Mouse (Mus musculus): ENCODE results near the gene Opcml. TPM values are rescaled to one million over a fixed set of nuclear protein-coding genes. Genes with fewer than 3 reads are reported as not detected.

Gene Opcml
- polyA plus RNA-seq, 1 experiment from 2014 or later, result 1.6 TPM

DNA sequence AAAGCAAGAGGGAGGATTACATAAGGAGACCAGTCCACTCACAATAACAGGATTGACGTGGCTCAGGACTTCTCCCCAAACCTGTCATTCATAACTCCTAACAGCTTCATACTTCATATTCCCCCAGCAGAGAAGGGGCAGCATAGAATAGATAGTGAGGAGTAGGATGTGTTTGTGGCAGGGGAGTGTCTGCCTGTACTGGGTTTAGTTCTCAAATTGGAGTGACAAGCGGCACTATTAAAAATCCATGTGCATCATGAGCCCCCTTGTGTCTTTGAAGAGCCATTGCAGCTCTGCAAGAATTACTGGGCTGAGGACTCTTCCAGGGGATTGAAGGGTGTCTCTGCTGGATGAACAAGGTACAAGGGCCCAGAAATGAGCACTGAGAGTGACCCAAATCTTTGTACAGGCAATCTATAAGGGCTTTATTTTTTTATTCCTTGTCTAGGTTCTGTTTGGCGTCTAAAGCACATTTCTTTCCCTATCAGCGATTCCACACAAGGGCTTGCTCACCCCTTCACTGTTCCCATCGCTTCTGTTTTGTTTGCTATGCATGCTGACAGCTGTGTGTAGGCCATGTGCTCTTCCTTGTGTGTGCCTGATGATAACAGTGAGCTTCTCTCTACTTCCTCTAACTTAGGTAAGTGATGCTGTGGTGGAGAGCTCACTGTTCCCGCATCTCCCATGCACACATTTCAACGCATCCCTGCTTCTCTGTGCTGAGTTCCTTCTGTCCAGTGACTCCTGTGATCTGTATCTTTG lies 457.3 kb downstream of the Opcml start:
- WGBS, result 58% methylated on average over 7 of the region's 7 CpGs
- Histone ChIP-seq H3K4me1 (replicated peaks; ENCODE audit: control insufficient read depth, insufficient read depth, low read length) (no peaks in the 10 kb centered on the region), H3K27me3 (replicated peaks; ENCODE audit: control insufficient read depth, insufficient read depth, low read length) (no peaks in the 10 kb centered on the region; the same call in 1 of the 2 replicates), H3K9me3 (ENCODE audit: control insufficient read depth, low read length) (no peaks in the 10 kb centered on the region), H3K27ac (ENCODE audit: low read depth, low read length) (no peak overlapping the region), H3K9ac (ENCODE audit: low read depth, low read length) (no peak overlapping the region), H3K4me3 (ENCODE audit: low read depth, low read length) (no peak overlapping the region), H3K36me3 (ENCODE audit: control insufficient read depth, insufficient read depth, low read length) (no peaks in the 10 kb centered on the region), H3K4me2 (no peak overlapping the region)
- ATAC-seq (replicated peaks; ENCODE audit: low FRiP score), result no peak
- no peak for DNase-seq (ENCODE audit: low spot score)

GRCm38 (mm10) chr9:28251341-28251740 lies 460.8 kb downstream of the Opcml start:
- H3K4me3 ChIP-seq (ENCODE audit: low read depth, low read length), result no peak overlapping the region
- ATAC-seq (replicated peaks; ENCODE audit: low FRiP score), result no peak
- H3K4me2 ChIP-seq, result no peak overlapping the region
- DNase-seq (ENCODE audit: low spot score), result no peak
- WGBS, result 74% methylated on average over 9 of the region's 9 CpGs
- no peak overlapping the region for H3K27ac ChIP-seq (ENCODE audit: low read depth, low read length)
- no peak overlapping the region for H3K9ac ChIP-seq (ENCODE audit: low read depth, low read length)
- H3K27me3 ChIP-seq (replicated peaks; ENCODE audit: control insufficient read depth, insufficient read depth, low read length), result no peaks in the 10 kb centered on the region; the same call in 1 of the 2 replicates
- H3K9me3 ChIP-seq (ENCODE audit: control insufficient read depth, low read length), result no peaks in the 10 kb centered on the region
- no peaks in the 10 kb centered on the region for H3K4me1 ChIP-seq (replicated peaks; ENCODE audit: control insufficient read depth, insufficient read depth, low read length)
- no peaks in the 10 kb centered on the region for H3K36me3 ChIP-seq (ENCODE audit: control insufficient read depth, insufficient read depth, low read length)

DNA sequence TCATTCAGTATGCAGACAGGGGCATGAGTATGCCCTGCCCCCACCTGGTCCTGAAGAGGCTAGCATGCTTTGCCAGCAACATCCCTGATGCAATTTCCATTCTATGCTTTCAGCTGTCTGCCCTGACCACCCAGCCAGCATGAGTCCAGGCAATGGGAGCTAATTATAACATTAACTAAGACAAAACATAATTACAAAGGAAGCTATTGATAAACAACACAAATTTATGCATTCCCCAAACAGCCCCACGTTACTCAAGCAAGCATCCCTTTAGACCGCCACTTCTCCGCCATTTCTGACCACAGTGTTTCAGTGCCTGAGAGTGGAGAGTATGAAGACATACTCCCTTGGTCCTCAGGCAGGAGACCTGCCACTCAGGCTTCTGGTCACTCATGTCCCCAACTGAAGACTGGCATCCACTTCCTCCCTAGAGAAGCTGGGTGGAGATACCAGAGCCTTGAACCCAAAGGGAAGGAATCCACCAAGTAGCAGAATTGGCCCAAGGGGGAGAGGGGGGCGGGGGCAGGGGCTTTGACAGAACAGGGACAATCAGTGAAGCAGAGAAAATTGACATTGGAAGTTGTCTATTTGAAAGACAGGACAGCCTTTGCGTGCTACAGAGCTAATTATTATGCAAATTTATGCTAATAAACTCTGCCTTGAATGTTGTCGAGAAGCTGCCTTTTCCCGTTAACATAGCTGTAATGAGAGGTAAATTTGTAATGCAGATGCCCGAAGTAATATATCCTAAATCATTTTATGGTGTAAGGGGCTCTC lies 464.7 kb downstream of the Opcml start:
- no peak overlapping the region for H3K4me2 ChIP-seq
- H3K36me3 ChIP-seq (ENCODE audit: control insufficient read depth, insufficient read depth, low read length), result no peaks in the 10 kb centered on the region
- H3K4me3 ChIP-seq (ENCODE audit: low read depth, low read length), result no peak overlapping the region
- no peaks in the 10 kb centered on the region for H3K4me1 ChIP-seq (replicated peaks; ENCODE audit: control insufficient read depth, insufficient read depth, low read length)
- H3K27me3 ChIP-seq (replicated peaks; ENCODE audit: control insufficient read depth, insufficient read depth, low read length), result no peaks in the 10 kb centered on the region
- H3K9me3 ChIP-seq (ENCODE audit: control insufficient read depth, low read length), result no peaks in the 10 kb centered on the region
- H3K27ac ChIP-seq (ENCODE audit: low read depth, low read length), result no peak overlapping the region
- WGBS, result 79% methylated on average over 8 of the region's 8 CpGs
- no peak for DNase-seq (ENCODE audit: low spot score)
- no peak for ATAC-seq (replicated peaks; ENCODE audit: low FRiP score)
- H3K9ac ChIP-seq (ENCODE audit: low read depth, low read length), result no peak overlapping the region

- no peaks in the 10 kb centered on the region for H3K9me3 ChIP-seq (ENCODE audit: control insufficient read depth, low read length)
- no peak overlapping the region for H3K27ac ChIP-seq (ENCODE audit: low read depth, low read length)
- H3K4me3 ChIP-seq (ENCODE audit: low read depth, low read length), result no peak overlapping the region
- 68% methylated on average over 1 of the region's 1 CpGs for WGBS
- no peaks in the 10 kb centered on the region for H3K36me3 ChIP-seq (ENCODE audit: control insufficient read depth, insufficient read depth, low read length)
- no peaks in the 10 kb centered on the region for H3K4me1 ChIP-seq (replicated peaks; ENCODE audit: control insufficient read depth, insufficient read depth, low read length)
- DNase-seq (ENCODE audit: low spot score) (no peak), ATAC-seq (replicated peaks; ENCODE audit: low FRiP score) (no peak)
- no peaks in the 10 kb centered on the region for H3K27me3 ChIP-seq (replicated peaks; ENCODE audit: control insufficient read depth, insufficient read depth, low read length)
- H3K9ac ChIP-seq (ENCODE audit: low read depth, low read length), result no peak overlapping the region
- no peak overlapping the region for H3K4me2 ChIP-seq
Observed at GRCm38 (mm10) chr9:28255905-28256268, 465.3 kb downstream of the Opcml start.

DNA sequence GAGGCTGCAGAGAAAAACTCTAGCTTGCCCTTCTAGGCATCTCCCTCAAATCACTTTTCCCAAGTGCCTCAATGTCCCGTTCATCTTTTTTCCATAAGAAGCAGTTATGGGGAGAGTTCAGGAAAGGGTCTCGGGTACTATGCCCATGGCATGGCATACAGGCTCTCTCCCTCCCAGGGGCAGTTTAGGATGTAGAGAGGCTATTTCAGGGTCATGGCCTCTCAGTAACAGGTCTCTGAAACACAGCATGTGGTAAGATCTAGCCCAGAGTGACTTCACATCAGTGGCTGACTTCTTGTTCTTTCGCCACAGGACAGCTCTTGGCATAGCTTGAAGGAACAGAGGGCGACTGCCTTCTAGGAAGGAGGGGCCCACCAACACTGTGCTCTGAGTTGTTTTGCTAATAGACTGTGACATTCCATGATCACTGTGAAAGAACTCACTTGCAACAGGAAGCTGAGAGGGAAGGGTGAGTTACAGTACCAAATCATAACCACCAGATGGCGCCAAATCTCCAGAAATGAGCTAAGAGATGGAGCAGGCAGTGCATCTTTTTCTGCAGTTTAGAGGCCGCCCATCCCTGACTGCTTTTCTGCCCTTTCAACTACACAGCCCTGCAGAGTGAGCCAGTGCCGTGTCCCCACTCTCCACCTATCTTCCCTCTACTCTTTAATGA lies 470.6 kb downstream of the Opcml start:
- no peak overlapping the region for H3K9ac ChIP-seq (ENCODE audit: low read depth, low read length)
- no peak overlapping the region for H3K27ac ChIP-seq (ENCODE audit: low read depth, low read length)
- no peak overlapping the region for H3K4me2 ChIP-seq
- no peaks in the 10 kb centered on the region for H3K27me3 ChIP-seq (replicated peaks; ENCODE audit: control insufficient read depth, insufficient read depth, low read length)
- 22% methylated on average over 7 of the region's 7 CpGs for WGBS
- no peak overlapping the region for H3K4me3 ChIP-seq (ENCODE audit: low read depth, low read length)
- no peaks in the 10 kb centered on the region for H3K9me3 ChIP-seq (ENCODE audit: control insufficient read depth, low read length)
- no peaks in the 10 kb centered on the region for H3K4me1 ChIP-seq (replicated peaks; ENCODE audit: control insufficient read depth, insufficient read depth, low read length)
- no peaks in the 10 kb centered on the region for H3K36me3 ChIP-seq (ENCODE audit: control insufficient read depth, insufficient read depth, low read length)
- ATAC-seq (replicated peaks; ENCODE audit: low FRiP score) (no peak; the same call in 1 of the 2 replicates), DNase-seq (ENCODE audit: low spot score) (peak; percentile 39)

DNA sequence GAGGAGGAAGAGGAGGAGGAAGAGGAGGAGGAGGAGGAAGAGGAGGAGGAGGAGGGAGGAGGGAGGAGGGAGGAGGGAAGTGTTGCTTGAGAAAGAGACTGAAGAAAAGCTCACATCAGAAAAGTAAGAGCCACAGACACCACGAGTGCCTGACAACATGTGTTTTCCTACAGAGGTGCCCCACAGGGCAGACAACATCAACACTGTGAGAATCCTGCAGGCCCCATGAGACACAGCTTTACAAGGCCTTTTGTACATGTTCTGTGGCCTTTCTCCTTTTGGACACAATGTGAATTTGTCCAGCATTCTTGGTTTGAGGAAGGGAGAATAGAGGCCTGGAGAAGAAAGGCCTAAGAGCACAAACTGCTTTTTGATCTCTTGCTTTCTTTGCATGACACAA lies 471.4 kb downstream of the Opcml start:
- ATAC-seq (replicated peaks; ENCODE audit: low FRiP score) (no peak), DNase-seq (ENCODE audit: low spot score) (no peak)
- WGBS, result 66% methylated on average over 1 of the region's 1 CpGs
- Histone ChIP-seq H3K27ac (ENCODE audit: low read depth, low read length) (no peak overlapping the region), H3K4me1 (replicated peaks; ENCODE audit: control insufficient read depth, insufficient read depth, low read length) (no peaks in the 10 kb centered on the region), H3K9ac (ENCODE audit: low read depth, low read length) (no peak overlapping the region), H3K27me3 (replicated peaks; ENCODE audit: control insufficient read depth, insufficient read depth, low read length) (no peaks in the 10 kb centered on the region), H3K36me3 (ENCODE audit: control insufficient read depth, insufficient read depth, low read length) (no peaks in the 10 kb centered on the region), H3K9me3 (ENCODE audit: control insufficient read depth, low read length) (no peaks in the 10 kb centered on the region), H3K4me2 (no peak overlapping the region), H3K4me3 (ENCODE audit: low read depth, low read length) (no peak overlapping the region)

GRCm38 (mm10) chr9:28262896-28263295 lies 472.3 kb downstream of the Opcml start:
- no peak overlapping the region for H3K9ac ChIP-seq (ENCODE audit: low read depth, low read length)
- no peak for ATAC-seq (replicated peaks; ENCODE audit: low FRiP score)
- no peaks in the 10 kb centered on the region for H3K27me3 ChIP-seq (replicated peaks; ENCODE audit: control insufficient read depth, insufficient read depth, low read length)
- H3K9me3 ChIP-seq (ENCODE audit: control insufficient read depth, low read length), result no peaks in the 10 kb centered on the region
- no peak overlapping the region for H3K4me3 ChIP-seq (ENCODE audit: low read depth, low read length)
- DNase-seq (ENCODE audit: low spot score), result no peak
- WGBS, result 55% methylated on average over 2 of the region's 2 CpGs
- no peaks in the 10 kb centered on the region for H3K4me1 ChIP-seq (replicated peaks; ENCODE audit: control insufficient read depth, insufficient read depth, low read length)
- no peak overlapping the region for H3K27ac ChIP-seq (ENCODE audit: low read depth, low read length)
- no peaks in the 10 kb centered on the region for H3K36me3 ChIP-seq (ENCODE audit: control insufficient read depth, insufficient read depth, low read length)
- H3K4me2 ChIP-seq, result no peak overlapping the region

DNA sequence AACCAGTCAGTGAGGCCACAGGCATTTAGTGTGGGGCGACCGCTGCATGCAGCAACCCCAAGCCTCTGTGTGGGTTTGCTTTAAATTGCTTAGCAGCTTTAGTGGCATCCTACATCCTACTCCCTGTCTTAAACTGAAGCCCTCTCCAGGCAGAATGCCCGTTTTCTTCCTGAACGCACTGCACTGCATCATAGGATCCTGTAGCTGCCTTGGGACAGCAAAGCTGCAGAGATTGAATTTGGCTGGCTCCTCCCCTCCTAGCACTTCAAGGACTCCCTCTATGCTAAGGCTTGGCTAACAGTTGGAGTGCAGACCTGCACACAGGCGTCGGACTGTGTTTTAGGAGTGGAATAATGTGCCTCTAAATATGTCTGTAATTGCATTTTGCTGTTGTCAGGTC lies 474.2 kb downstream of the Opcml start:
- H3K27ac ChIP-seq (ENCODE audit: low read depth, low read length), result no peak overlapping the region
- 43% methylated on average over 6 of the region's 6 CpGs for WGBS
- no peaks in the 10 kb centered on the region for H3K27me3 ChIP-seq (replicated peaks; ENCODE audit: control insufficient read depth, insufficient read depth, low read length)
- no peaks in the 10 kb centered on the region for H3K36me3 ChIP-seq (ENCODE audit: control insufficient read depth, insufficient read depth, low read length)
- H3K4me2 ChIP-seq, result no peak overlapping the region
- no peak overlapping the region for H3K4me3 ChIP-seq (ENCODE audit: low read depth, low read length)
- no peaks in the 10 kb centered on the region for H3K9me3 ChIP-seq (ENCODE audit: control insufficient read depth, low read length)
- H3K4me1 ChIP-seq (replicated peaks; ENCODE audit: control insufficient read depth, insufficient read depth, low read length), result no peaks in the 10 kb centered on the region
- no peak for ATAC-seq (replicated peaks; ENCODE audit: low FRiP score)
- no peak for DNase-seq (ENCODE audit: low spot score)
- H3K9ac ChIP-seq (ENCODE audit: low read depth, low read length), result no peak overlapping the region
